Mouse (Mus musculus): ENCODE measurements around the gene Dscaml1.

Gene Dscaml1

DNA sequence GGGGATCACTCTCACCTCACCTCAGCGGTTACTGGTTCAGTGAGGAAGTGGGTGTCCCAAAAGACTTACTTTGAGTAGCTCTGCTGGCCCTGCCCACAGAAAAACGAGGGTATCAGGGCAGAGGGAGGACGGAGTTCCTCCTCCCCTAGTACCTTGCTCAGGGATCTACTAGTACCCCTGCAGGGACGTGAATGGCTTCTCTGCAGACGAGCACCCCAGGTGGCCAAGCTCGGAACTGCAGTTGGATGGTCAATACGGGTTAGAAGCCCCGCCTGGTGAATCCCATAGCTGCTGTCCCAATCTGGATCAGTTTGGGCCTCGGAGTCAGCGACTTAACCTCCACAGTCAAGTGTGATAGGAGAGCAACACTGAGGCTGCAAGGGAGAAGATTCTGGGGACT, 14.1 kb upstream of the Dscaml1 start:
- DNase-seq = peak; percentile 84

DNA sequence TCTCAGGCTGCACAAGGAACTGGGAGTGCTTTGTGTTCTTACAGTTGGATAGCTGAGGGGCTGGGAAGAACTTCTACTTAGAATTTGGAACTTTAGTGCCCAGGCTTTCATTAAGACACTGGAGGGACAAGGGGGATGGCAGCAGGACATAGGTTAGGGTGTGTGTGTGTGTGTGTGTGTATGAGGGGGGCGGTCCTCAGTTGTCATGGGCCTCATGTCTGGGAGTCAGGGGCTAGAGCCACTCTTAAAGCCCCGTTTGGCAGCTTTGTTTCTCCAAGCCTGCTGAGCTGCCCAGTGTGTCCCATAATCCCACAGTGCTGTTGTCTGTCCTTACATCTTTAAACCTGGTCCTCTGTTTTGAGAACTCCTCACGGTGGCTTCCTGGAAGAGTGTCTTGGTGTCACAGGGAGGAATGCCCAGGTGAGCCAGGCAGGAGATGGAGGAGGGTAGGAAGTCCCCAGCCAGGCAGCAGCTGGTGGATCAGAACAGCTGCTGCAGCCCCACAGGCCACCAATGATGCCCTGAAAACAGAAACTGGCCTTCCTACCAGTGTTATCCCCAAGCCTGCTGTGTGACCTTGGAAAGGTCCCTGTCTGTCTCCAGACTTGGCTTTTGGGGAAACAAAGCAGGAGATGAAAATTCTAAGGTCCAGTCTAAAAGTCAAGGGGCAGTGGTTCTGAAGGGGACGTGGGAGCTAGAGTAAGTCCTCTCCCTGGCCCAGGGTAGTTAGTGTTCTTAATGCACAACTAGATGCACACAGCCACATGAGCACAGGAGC, 13.5 kb upstream of the Dscaml1 start:
- no peak for DNase-seq

DNA sequence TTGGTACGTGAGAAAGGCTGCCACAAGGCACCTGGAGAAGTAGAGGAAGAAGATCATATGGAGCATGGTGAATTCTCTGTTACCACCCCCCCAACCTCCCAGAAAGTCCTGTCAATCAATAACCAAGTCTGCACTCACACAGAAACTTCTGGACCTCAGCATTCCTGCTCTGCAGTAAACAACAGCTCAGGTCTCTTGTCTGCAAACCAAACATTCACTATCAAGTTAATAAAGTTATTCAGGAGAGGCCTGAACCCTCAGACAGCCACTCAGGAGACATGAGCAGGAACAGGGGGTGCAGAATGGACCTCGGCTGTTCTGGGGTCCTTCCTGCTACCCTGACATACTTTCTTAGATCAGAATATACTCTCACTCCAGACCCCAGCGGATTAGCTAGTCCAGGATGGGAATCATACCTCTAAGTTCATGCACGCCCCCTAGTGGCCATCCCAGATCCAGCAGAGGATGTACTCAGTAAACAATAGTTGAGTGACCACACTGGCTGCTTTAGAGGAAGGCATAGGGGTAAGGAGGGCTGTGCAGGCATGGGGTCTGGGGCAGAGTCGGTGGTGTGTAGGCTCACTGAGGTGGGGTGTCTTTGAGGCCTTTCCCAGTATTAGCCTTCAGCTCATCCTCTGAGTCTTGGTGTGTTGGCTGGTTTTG, 12.8 kb upstream of the Dscaml1 start:
- peak; percentile 57 for DNase-seq

DNA sequence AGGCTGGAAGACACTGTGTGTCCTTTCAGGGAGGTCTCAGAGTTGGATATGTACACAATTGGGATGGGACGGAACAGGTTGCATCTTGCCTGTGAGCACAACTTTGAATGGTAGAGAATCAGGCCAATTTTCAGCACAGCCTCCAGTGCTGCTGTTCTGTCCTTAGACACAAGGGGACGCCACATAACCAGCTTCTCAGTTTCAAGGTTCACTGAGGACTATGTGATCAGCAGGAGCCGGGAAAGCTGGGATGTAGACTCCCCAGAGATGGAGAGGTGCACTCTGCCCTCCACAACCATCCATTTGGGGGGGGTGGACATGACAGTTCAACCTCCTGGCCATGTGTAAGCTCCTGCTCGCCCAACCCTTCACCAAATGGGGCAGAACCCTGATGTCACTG, 10.5 kb upstream of the Dscaml1 start:
- no peak for DNase-seq

DNA sequence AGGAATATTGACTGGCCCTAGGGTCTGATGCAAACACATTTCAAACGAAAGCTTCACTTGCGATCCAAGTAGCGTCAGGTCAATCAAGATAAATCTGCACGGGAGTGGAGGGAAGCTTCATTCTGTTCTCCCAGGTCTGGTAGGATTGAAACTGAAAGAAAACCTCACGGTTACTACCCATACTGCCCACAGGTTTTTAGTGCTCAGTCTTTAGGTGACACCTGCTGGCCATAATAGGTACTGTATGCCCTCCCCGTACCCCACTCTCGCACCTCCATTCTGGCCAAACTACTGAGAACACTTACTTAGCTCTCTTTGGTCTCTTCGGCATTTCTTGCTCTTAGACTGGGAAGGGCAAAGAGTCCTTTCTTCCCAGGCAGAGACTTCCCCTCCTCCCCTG, 9.2 kb upstream of the Dscaml1 start:
- DNase-seq = peak; percentile 22

DNA sequence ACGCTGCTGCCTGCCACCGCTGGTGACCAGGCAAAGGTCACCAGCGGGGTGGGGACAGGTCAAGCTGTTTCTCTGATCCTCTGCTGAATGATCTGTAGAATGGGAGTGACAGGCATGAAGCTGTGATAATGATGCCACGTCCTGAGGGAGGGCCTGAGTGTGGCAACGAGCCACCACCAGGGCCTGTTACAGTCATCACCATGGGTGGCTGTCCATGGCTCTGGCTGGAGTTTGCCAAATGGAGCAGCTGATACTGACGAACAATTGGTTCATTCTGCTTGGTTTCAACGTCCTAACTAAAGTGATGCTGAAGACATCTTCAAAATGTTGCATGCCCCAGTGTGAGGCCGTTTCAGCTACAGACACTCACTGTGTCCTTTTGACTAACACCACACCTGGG, 8.2 kb upstream of the Dscaml1 start:
- no peak for DNase-seq

DNA sequence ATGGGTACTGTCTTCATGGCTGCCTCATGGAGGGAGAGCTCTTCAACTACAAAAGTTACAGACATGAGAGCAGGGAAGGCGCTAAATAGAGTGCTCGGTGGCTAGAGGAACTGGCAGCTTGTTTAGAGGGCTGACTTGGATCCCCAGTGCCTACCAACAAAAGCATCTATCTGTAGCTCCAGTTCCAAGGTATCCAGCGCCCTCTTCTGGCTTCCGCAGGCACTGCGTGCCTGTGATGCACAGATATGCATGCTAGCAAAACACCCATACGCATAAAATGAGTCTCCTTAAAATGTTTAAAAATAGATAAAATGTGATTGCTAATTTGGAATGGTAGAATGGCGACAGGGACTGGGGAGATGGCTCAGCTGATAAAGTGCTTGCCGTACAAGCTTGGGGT, 5.2 kb upstream of the Dscaml1 start:
- DNase-seq = peak; percentile 28

DNA sequence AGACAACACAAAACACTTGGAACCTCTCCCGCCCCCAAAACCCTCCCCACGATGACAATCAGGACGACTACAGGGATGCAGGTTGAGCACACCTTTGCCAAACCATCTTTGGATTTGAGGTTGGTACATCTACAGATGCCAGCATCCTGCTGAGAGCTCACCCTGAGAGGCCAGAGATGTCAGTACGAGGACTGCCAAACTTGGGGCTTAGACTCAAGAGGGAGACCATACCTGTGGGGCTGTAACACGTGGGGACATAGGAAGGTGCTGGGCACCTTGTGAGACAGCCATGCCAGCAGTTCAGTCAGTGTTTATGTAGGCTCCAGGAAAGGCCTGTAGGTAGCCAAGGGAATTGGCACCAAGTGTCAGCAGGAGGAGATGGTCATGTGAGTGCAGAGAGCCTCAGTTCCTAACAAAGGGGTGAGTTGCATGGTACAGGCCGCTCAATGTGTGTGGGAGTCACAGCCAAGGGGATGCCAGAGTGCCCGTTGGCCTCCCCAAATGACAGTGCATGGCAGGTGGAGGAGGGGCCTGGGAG, 3.6 kb upstream of the Dscaml1 start:
- no peak for DNase-seq

DNA sequence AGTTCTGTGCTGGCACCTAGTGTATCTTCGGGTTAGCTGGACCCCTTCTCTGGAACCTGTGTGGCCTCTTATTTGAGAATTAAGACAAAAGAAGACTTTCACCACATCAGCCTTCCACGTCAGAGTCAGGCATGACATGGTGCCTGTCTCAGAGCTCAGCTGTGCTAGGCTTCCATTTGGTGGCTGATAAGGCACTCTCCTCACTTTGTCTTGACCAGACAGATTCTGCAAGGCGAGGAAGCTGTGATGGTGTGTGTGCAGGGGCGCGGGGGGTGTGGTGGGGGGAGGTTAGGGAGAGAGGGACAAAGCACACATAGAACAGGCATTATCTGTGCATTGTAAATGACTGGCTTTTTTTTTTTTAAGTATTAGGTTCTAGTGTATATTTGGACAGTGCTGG, 3.0 kb downstream of the Dscaml1 start:
- DNase-seq = no peak

DNA sequence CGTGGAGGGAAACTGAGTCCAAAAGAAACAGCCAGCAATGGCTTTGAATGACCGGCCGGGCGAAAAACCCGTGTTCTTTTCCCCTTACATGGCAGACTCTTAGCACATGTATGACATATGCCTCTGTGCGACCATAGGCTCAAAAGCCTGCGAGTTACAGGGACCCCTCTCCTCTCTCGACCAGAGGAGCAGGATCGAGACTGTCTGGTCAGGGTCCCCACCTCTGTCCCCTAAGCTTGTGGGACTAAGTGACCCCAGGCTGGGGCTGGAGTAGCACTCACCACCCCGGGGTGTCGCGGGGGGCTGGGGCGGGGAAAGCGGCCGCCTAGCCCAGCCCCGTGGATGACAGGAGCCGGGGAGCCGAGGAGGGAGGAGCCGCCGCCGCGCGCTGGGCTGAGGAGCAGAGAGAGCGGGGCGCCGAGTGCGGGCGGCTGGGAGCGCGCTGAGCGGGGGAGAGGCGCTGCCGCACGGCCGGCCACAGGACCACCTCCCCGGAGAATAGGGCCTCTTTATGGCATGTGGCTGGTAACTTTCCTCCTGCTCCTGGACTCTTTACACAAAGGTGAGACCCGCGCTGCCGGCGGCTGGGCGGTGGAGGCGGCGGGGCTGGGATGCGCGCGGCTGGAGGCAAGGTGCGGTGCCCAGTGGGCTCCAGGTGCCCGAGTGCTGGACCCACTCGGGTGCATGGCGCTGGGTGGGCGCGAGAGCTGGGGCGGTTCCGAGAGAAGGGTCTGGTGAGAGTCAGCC, 3.7 kb downstream of the Dscaml1 start:
- no peak for DNase-seq

DNA sequence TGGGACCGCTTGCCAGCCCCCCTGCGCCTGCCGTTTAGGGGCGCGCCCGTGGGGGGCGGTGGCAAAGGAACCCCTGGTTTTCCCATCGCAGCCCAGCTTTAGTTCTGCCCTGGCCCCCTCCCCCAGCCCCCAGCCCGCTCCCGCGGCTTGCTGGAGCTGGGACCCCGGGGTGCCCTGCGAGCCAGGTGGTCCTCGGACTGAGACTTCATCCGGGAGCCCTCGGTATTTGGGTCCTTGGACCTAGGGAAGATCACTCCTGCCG, 4.2 kb downstream of the Dscaml1 start:
- no peak for DNase-seq

DNA sequence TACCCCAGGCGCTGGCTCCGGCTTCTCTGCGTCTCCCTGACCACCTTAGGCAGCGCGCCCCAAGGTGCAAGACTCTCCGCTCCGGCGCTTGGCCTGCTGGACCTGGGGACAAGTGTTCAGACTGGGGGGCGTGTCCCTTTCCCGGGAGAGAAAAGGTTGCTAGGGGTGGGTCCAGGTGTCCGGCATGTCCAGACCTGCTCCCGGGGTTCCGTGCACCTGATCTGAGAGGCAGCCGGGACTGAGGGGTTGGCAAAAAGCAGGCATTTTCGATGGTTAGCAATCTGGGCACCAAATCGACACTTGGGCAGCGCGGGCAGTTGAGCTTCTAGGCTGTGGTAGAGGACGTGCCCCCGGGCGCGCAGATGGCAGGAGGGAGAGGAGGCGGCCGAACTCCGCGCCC, 4.7 kb downstream of the Dscaml1 start:
- no peak for DNase-seq

DNA sequence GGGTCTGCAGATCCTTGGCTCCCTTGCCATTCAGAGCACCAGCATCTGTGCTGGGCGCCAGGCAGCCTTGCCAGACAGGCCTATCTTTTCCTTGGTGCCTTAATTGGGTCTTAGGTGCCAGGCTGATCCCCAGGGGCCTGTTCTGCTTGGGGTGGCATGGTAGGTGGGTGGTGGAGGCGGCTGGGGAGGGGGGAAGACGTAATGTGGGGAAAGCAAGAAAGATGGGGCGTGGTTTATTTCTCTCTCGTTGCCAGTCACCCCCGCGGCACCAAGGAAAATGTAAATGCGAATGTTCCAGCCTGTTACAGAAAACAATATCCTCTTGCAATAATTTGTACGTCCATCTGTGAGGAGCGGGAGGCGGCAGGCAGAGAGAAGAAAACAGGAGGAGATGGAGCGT, 6.2 kb downstream of the Dscaml1 start:
- no peak for DNase-seq

DNA sequence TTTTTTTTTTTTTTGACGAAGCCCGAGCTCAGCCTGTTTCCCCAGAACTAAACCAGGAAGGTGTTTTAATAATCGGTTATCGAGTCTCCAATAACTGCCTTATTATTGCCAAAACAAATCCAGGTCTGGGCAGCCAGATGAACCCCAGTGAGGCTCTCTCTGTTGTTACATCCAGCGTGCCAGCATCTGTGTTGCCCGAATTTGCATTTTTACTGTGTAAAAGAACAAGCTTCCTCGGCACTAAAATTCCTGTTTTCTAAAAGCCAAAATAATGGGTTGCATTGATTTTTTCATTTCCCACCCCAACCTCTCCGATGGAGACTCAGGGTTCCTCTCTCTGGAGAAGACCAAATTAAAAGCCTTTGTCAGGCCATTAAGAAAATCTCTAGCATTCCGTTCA, 6.7 kb downstream of the Dscaml1 start:
- DNase-seq = no peak

DNA sequence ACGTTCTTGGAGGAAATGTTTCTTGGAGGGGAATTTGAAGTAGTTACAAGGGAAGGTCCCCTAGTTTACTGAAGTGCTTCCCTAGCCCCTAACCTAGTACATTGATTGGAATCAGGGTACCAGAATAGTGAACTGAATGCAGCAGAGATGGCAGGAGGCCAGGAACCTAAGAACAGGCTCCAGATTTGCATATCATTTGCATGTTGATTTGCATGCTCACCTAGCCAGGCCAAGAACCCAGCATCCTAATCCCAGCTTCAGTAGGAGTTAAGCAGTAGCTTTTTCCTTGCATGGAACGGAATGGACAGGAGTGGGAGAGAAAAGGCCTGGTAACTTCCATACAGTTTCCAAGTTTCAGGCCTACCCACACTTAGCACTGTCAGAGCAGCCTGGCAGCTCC, 7.7 kb downstream of the Dscaml1 start:
- DNase-seq = no peak

DNA sequence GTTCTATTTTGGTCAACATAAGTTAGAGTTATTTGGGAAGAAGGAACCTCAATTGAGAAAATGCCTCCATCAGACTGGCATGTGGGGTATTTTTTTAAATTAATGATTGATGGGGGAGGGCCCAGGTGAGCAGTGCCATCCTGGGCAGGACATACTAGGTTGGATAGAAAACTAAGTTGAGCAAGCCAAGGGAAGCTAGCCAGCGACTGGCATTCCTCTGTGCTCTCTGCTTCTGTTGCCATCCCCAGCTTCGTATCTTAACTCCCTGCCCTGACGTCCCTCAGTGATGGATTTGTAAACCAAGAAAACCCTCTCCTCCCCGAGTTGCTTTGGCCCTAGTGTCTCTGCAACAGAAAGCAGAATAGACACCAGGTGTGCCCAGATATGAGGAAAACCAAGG, 12.6 kb downstream of the Dscaml1 start:
- no peak for DNase-seq

DNA sequence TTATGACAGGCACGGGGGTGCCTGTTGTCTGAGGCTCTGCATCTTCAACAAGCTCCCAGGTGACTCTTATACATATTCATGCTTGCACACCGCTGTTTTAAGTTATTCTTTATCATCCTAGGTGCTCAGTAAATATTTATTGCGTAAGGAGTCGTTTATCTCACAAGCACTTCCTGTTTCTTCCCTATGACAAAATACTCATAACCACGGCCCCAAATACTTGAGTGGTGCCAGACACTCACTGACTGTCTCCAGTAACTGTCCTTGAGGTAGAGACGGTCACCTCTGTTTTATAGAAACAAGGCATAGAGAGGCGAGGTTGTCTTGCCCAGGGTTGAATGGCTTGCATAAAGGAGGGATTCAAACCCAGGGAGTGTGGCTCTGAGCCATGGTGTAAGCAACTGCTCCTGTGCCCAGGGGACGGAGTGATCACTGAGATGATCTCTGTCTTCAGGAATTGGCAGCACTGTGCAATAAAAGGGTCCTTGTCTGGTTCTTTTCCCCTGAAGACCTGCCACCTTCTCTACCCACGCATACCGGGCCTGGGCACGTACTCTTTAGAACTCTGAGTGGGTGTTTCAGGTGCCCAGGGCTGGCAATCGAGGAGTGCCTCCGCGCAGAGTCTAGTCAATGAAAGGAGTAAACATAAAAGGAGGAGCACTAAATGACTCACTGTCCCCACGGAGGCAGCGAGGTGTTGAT, 13.8 kb downstream of the Dscaml1 start:
- DNase-seq = no peak

DNA sequence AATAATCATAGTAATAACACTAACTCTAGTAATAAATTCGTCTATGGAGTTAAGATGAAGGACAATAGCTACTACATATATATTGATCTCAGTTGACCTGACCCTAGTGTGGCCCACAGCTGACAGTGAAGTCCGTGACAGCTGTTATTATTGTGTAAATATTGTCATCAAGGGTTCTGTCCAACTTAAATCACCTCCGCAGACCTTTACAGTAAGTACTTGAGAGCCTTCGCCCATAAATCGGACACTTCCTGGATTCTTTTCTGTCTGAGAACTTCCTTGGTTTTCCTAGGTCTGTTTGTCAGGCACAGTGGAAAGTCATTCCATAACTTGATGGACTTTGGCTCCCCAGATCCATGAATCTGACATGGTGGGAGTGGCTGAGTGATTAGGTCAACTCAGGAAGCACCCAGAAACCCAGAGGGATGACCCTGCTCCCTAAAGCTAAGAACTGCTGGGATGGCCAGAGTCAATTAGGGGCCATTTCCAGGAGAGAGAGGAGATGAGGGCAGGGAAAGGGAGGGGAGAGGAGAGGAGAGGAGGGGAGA, 17.9 kb downstream of the Dscaml1 start:
- DNase-seq = no peak

DNA sequence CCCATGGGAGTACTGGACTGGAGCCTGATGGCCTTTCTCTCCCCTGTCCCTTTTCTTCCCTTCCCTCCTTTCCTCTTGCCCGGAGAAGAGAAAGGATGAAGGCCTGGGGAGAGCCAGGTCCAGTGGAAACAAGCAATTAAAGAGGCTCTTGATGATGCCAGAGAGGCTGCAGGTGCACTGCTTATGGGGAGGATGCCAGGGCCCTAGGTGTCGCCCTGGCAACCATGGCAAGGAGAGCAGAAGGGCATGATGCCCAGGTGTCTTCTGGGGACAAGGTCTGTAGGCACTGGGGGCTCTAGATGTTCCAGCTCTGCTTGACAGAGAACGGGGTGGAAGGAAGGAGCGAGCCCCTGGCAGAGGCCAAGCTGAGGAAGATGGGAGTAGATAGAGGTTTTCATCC, 23.2 kb downstream of the Dscaml1 start:
- DNase-seq = no peak

DNA sequence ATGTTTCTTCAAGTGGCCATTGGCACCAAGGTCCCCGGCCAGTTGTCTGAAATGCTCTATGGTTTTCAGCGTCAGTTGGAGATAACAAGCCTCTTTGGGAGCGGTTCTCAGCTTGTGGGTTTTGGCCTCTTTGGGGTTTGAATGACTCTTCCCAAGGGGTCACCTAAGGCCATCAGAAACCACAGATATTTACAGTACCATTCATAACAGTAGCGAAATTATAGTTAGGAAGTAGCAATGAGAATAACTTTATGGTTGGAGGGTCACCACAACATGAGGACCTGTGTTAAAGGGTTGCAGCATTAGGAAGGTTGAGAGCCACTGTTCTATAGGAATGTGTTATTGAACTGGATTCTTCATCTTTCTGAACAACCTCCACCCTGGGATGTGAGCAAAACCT, 24.9 kb downstream of the Dscaml1 start:
- DNase-seq = no peak

DNA sequence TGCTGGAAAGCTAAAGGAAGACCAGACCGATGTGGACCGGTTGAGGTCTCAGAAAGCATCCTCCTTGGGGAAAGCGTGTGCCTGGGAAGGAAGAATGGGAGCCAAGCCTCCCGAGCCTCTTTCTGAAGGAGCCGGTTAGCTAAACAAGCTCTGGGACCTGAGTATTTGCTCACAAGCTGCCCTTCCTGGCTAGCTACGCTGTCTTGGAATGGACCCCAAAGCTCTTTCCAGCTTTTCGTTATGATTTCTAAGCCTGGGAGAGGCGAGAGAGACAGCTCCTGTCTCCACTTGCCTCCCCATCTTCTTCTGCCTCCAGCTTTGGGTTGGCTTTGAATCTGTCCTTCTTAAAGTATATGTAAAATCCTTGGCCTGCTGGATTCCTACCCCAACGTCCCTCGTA, 27.6 kb downstream of the Dscaml1 start:
- DNase-seq = no peak

DNA sequence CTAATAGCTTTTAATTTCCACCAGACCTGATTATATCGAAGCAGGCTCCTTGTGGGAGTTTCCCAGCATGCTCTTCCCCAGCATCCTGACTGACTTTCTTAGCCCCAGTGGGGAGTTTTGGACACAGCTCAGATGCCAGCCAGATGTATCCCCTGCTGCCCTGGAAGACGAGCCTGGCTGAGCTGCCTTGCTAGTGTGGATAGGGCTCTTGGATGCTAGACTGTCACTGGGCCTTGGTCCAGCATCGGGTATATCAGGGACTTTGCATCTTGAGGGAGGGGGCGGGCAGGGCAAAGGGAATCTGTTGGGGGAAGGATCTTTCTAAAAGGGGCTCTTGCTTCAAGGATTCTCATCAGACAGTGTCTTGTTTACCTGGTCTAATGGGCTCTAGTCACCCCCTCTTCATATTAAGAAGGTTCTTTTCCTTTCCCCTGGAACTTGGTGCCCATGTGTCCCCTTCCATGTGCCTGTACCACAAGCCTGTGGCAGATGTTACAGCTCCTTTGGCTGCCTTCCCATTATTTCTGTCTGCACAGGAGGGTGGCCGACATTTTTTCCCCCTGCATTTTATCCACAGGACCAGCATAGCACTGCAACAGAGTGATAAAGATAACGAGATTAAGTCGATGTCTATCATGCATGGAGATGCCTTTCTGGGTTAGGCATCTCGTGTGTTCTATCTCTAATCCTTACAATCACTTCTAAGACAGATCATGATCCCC, 28.6 kb downstream of the Dscaml1 start:
- DNase-seq = no peak

Measured in liver (tissue).